Comparison of ENCODE assay signal across 8 mouse cellular contexts in the genomic region with DNA sequence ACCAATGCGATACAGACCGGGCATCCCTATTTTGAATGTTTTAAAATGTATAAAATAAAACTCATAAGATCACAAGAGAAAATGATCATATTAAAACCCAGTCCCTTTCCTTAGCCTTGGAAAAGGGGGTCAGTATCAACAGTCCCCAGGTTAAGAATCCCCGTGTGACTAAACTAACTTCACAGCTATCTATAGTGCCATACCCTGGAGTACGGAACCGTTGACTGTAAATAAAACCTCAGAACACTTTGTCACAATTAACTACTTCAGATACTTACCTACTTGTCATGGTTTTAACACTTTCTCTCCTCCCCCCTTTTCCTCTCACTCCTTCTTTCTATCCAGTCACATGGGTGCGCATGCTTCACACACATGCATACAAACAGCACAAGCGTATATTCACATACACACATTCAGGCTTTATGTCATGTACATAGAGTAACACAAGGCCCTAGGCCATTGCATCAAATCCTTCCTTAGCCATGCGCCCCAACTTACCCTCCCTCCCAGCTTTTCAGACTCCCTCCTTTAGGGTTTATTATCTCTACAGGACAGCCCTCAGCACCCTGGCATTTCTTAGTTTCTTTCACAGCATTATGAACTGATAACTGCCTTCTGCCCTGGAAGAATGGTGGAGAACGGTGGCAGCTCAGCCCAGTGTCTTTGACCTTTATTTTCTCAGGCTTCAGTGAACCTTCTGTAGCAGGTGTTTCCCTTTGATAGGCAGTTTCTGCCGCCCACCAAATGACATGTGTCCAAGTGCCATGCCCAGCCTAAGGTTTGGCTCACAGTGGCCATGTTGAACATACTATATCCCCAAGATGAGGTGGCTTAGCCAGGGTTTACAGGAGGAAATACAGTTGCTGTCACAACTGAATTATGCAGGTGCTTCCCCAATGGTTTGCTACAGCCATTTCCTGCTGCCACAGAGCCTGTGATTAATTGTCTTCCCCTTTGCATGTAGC. TPM values are rescaled to one million over a fixed set of nuclear protein-coding genes. Genes with fewer than 3 reads are reported as not detected.
DNase-seq lines count a peak whose midpoint lies in the region; ATAC-seq lines count a peak whose summit lies in the region.

Gene Cd47 (plus strand): TSS at position 937 of the 965 bp plus-strand sequence.

- ATAC-seq in CD4-positive, CD25-positive, alpha-beta regulatory T cell, adult 4 months: peak; percentile 45
- ATAC-seq in inflammation-experienced regulatory T-cells, adult 6 months: peak; percentile 47
- ATAC-seq in limb, embryonic 11.5 days (ENCODE audit: insufficient number of reproducible peaks, low FRiP score, low TSS enrichment, low read depth): no peak
- no peak for ATAC-seq in midbrain, embryonic 14.5 days (ENCODE audit: low FRiP score, low TSS enrichment)

- no peak within 1 kb of the TSS for H3K4me3 ChIP-seq in brown adipose tissue, adult 24 weeks (ENCODE audit: insufficient read depth, low read depth, low read length)
- no peak within 1 kb of the TSS for H3K4me3 ChIP-seq in limb, embryonic 11.5 days (ENCODE audit: low read depth, low read length)
- H3K4me3 ChIP-seq in midbrain, embryonic 14.5 days (replicated peaks; ENCODE audit: low read depth, low read length): no peak within 1 kb of the TSS

- no peak within 1 kb of the TSS for H3K4me2 ChIP-seq in limb, embryonic 11.5 days (ENCODE audit: low read depth, severe bottlenecking)
- H3K4me2 ChIP-seq in midbrain, embryonic 14.5 days (ENCODE audit: low read length): no peak within 1 kb of the TSS

- WGBS in limb, embryonic 11.5 days: 83% methylated on average over 10 of the region's 10 CpGs
- WGBS in midbrain, embryonic 14.5 days: 84% methylated on average over 10 of the region's 10 CpGs

- no peaks in the 10 kb centered on the region for H3K27me3 ChIP-seq in limb, embryonic 11.5 days (ENCODE audit: control insufficient read depth, insufficient read depth, low read length)
- H3K27me3 ChIP-seq in midbrain, embryonic 14.5 days (ENCODE audit: control insufficient read depth, insufficient read depth, low read length): no peaks in the 10 kb centered on the region

- no peaks in the 10 kb centered on the region for H3K36me3 ChIP-seq in limb, embryonic 11.5 days (ENCODE audit: control insufficient read depth, insufficient read depth, low read length)
- H3K36me3 ChIP-seq in midbrain, embryonic 14.5 days (ENCODE audit: control insufficient read depth, insufficient read depth, low read length): no peaks in the 10 kb centered on the region

- H3K27ac ChIP-seq in brown adipose tissue, adult 24 weeks (replicated peaks; ENCODE audit: low read depth, low read length): peak within 1 kb of the TSS; percentile 35
- H3K27ac ChIP-seq in limb, embryonic 11.5 days (replicated peaks; ENCODE audit: low read depth, low read length): no peak within 1 kb of the TSS
- no peak within 1 kb of the TSS for H3K27ac ChIP-seq in midbrain, embryonic 14.5 days (replicated peaks; ENCODE audit: low read depth, low read length)

- DNase-seq in gastrocnemius, postnatal 4 days (ENCODE audit: low spot score in 2 of 2): no peak
- DNase-seq in limb, embryonic 11.5 days (ENCODE audit: low spot score): no peak
- no peak for DNase-seq in midbrain, embryonic 14.5 days
- DNase-seq in thymus, postnatal 36 days: peak; percentile 37 to 40
- DNase-seq in right cerebral cortex, adult 18-20 months: no peak

- H3K9ac ChIP-seq in limb, embryonic 11.5 days (ENCODE audit: low read length): no peak within 1 kb of the TSS
- H3K9ac ChIP-seq in midbrain, embryonic 14.5 days (replicated peaks; ENCODE audit: low read length): no peak within 1 kb of the TSS

- no peaks in the 10 kb centered on the region for H3K9me3 ChIP-seq in limb, embryonic 11.5 days (ENCODE audit: control insufficient read depth, low read length)
- H3K9me3 ChIP-seq in midbrain, embryonic 14.5 days (ENCODE audit: control insufficient read depth, low read length): no peaks in the 10 kb centered on the region

- peaks cover 24% of the 10 kb centered on the region for H3K4me1 ChIP-seq in brown adipose tissue, adult 24 weeks (ENCODE audit: control insufficient read depth, insufficient read depth, insufficient read length, low read length)
- H3K4me1 ChIP-seq in limb, embryonic 11.5 days (ENCODE audit: control insufficient read depth, insufficient read depth, low read length): peaks cover 2% of the 10 kb centered on the region; the same call in 1 of the 2 replicates
- peaks cover 17% of the 10 kb centered on the region; the same call in 1 of the 2 replicates for H3K4me1 ChIP-seq in midbrain, embryonic 14.5 days (ENCODE audit: control insufficient read depth, insufficient read depth, low read length)

RNA-seq across cellular contexts. Expression of gene Cd47, which starts in this region (rescaled TPM):
- 100 to 1,000 TPM; 184 to 254 TPM for polyA plus RNA-seq in CD4-positive, CD25-positive, alpha-beta regulatory T cell, adult 4 months (2017; shearing (Covaris generic))
- 45.9 and 49.9 TPM in 2 replicates for polyA plus RNA-seq in brown adipose tissue, adult 24 weeks (2012; ENCODE audit: insufficient read depth, insufficient read length, missing spikeins)
- 10 to 100 TPM; 53.2 to 55.3 TPM for total RNA-seq in gastrocnemius, postnatal 4 days (2021)
- polyA plus RNA-seq in inflammation-experienced regulatory T-cells, adult 6 months (2017; shearing (Covaris generic)): 100 to 1,000 TPM; 201 to 329 (median 236) TPM
- 30.9 and 32.7 TPM in 2 replicates for polyA plus RNA-seq in limb, embryonic 11.5 days (2014; fragmentation: Nextera tagmentation; extraction: Ambion mirVana)
- polyA plus RNA-seq in midbrain, embryonic 14.5 days (2014; fragmentation: Nextera tagmentation; extraction: Ambion mirVana): 133 and 137 TPM in 2 replicates

Comparison
In these comparisons a context has a peak if more than half of its experiments do, and no peak if none do; other contexts are left out.
1. ATAC-seq: peak in CD4-positive, CD25-positive, alpha-beta regulatory T cell, adult 4 months (single experiment) and inflammation-experienced regulatory T-cells, adult 6 months (single experiment); none in limb, embryonic 11.5 days (single experiment) and midbrain, embryonic 14.5 days (single experiment).
2. DNase-seq: peak in thymus, postnatal 36 days (2 of 2); none in gastrocnemius, postnatal 4 days (0 of 2), limb, embryonic 11.5 days (single experiment), midbrain, embryonic 14.5 days (single experiment) and right cerebral cortex, adult 18-20 months (single experiment).